Mouse (Mus musculus) midbrain, embryonic 13.5 days (tissue): ENCODE results near the gene Abca3. TPM values are rescaled to one million over a fixed set of nuclear protein-coding genes. Genes with fewer than 3 reads are reported as not detected.

Experiments used
- ATAC-seq: fragments of 200-750 bp; cut with Nextera tagmentation; 2 replicates; pipeline ENCODE4 v1.8.0; 2017; ENCODE audit warnings: mild to moderate bottlenecking, moderate TSS enrichment, moderate library complexity
- H3K27ac ChIP-seq: fragments of 300-500 bp; sonication (generic); 2 replicates; pipeline ENCODE4 v1.5.1; 2015; ENCODE audit warnings: inconsistent platforms, mild to moderate bottlenecking, moderate library complexity
- H3K27me3 ChIP-seq: fragments of 300-500 bp; sonication (generic); 2 replicates; pipeline ENCODE4 v1.6.1; 2015; ENCODE audit warnings: mild to moderate bottlenecking, inconsistent platforms
- H3K36me3 ChIP-seq: fragments of 300-500 bp; sonication (generic); 2 replicates; pipeline ENCODE4 v1.6.1; 2015; ENCODE audit warnings: mild to moderate bottlenecking, inconsistent platforms
- H3K4me1 ChIP-seq: fragments of 300-500 bp; sonication (generic); replicated peaks from 2 replicates; pipeline ENCODE4 v1.6.1; 2015; ENCODE audit warnings: inconsistent platforms
- H3K4me2 ChIP-seq: fragments of 300-500 bp; sonication (generic); replicated peaks from 2 replicates; pipeline ENCODE4 v1.6.1; 2015; ENCODE audit warnings: moderate library complexity, mild to moderate bottlenecking, inconsistent platforms
- H3K4me3 ChIP-seq: fragments of 300-500 bp; sonication (generic); replicated peaks from 2 replicates; pipeline ENCODE4 v1.5.1; 2015; ENCODE audit warnings: mild to moderate bottlenecking, inconsistent platforms
- H3K9ac ChIP-seq: fragments of 300-500 bp; sonication (generic); replicated peaks from 2 replicates; pipeline ENCODE4 v1.6.1; 2015; ENCODE audit warnings: mild to moderate bottlenecking, inconsistent platforms
- H3K9me3 ChIP-seq: fragments of 300-500 bp; sonication (generic); 2 replicates; pipeline ENCODE4 v1.6.1; 2016; ENCODE audit warnings: mild to moderate bottlenecking, inconsistent platforms
- WGBS: fragments of 180-500 bp; shearing (Covaris S2); methylation state at CpG from one replicate; pipeline ENCODE4 v1.1.7; 2015; 5-methylcytosine and 5-hydroxymethylcytosine counted together
- polyA plus RNA-seq: library from polyadenylated mRNA; unstranded; fragments of >200 nt; fragmentation: Nextera tagmentation; extraction: Ambion mirVana; gene quantifications from 2 replicates; pipeline ENCODE4 v1.2.1, GENCODE M21; 2015

Gene Abca3
- polyA plus RNA-seq, 1 experiment from 2014 or later, result 23.9 TPM

DNA sequence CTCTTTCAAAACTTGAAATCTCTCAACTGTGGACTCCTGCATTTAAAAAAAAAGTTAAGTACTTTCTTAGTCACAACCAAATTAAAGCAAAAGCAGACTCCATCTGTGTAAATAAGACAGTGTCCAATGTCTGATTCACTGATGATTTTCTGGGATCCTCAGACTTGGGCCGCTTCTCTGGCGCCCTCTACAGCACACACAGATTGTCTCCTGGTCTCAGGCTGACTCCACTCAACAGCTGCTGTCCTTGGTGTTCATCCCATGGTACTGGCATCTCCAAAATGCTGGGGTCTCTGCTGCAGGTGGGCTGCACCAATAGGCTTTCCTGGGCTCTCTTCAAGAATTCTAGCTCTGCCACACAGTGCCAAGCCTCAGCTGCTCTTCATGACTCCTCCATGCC, 38.1 kb downstream of the Abca3 start:
- no peaks in the 10 kb centered on the region for H3K27me3 ChIP-seq
- H3K9me3 ChIP-seq, result no peaks in the 10 kb centered on the region
- no peak overlapping the region for H3K9ac ChIP-seq
- H3K4me3 ChIP-seq, result no peak overlapping the region
- H3K4me2 ChIP-seq, result no peak overlapping the region
- no peaks in the 10 kb centered on the region for H3K4me1 ChIP-seq
- H3K36me3 ChIP-seq, result peaks cover 79% of the 10 kb centered on the region
- ATAC-seq, result no peak
- no peak overlapping the region for H3K27ac ChIP-seq
- 3% methylated on average over 2 of the region's 2 CpGs for WGBS

DNA sequence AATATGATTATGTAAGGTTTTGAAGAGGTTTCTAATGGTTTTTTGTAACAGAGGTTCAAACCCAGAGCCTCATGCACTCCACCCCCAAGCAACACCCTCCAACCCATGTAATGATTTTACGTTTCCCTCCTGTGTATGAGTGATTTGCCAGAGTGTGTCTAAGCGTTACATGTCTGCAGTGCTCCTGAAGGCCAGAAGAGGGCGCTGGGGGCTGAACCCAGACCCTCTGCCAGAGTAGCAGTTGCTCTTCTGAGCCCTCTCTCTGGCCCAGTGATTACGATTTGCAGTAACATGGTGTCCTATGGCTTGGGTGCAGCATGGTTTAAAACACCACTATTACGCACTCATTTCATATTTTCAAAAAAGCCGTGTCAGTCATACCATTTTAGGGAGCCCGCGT, 39.4 kb downstream of the Abca3 start:
- H3K27me3 ChIP-seq, result no peaks in the 10 kb centered on the region
- H3K36me3 ChIP-seq, result peaks cover 74% of the 10 kb centered on the region
- 64% methylated on average over 8 of the region's 8 CpGs for WGBS
- H3K9me3 ChIP-seq, result no peaks in the 10 kb centered on the region
- no peak overlapping the region for H3K4me3 ChIP-seq
- H3K9ac ChIP-seq, result no peak overlapping the region
- no peak overlapping the region for H3K4me2 ChIP-seq
- H3K27ac ChIP-seq, result no peak overlapping the region
- no peak for ATAC-seq
- H3K4me1 ChIP-seq, result no peaks in the 10 kb centered on the region

- 40% methylated on average over 4 of the region's 4 CpGs for WGBS
- Histone ChIP-seq H3K4me2 (no peak overlapping the region), H3K36me3 (peaks cover 68% of the 10 kb centered on the region), H3K9me3 (no peaks in the 10 kb centered on the region), H3K4me1 (no peaks in the 10 kb centered on the region), H3K4me3 (no peak overlapping the region), H3K9ac (no peak overlapping the region), H3K27me3 (no peaks in the 10 kb centered on the region), H3K27ac (no peak overlapping the region)
- ATAC-seq, result no peak
These were observed 41.8 kb downstream of the Abca3 start for GRCm38 (mm10) chr17:24393527-24393926.

DNA sequence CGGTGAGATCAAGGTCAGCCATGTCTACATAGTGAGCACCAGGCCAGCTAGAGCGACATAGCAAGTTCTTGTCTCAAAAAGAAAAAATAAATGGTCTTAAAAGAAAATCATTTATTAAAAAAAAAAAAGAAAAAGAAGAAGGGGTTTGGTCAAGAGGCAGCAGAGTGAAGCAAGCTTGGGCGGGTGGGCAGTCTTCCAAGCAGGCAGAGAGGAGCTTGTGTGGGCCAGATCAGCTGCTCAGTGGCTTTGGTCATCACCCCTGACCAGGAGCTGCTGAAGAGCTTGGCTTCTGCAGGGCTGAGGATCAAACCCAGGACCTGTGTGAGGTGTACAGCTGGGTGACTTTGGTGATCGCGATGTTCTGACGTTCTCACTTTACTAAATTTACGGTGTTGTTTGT, 42.7 kb downstream of the Abca3 start:
- no peaks in the 10 kb centered on the region for H3K9me3 ChIP-seq
- H3K4me2 ChIP-seq, result no peak overlapping the region
- no peak for ATAC-seq
- H3K36me3 ChIP-seq, result peaks cover 70% of the 10 kb centered on the region
- no peak overlapping the region for H3K9ac ChIP-seq
- H3K27ac ChIP-seq, result no peak overlapping the region
- no peaks in the 10 kb centered on the region for H3K27me3 ChIP-seq
- H3K4me1 ChIP-seq, result no peaks in the 10 kb centered on the region
- no peak overlapping the region for H3K4me3 ChIP-seq
- WGBS, result 92% methylated on average over 7 of the region's 7 CpGs

- no peaks in the 10 kb centered on the region for H3K9me3 ChIP-seq
- H3K27ac ChIP-seq, result no peak overlapping the region
- ATAC-seq, result no peak
- H3K9ac ChIP-seq, result no peak overlapping the region
- no peak overlapping the region for H3K4me3 ChIP-seq
- H3K36me3 ChIP-seq, result peaks cover 95% of the 10 kb centered on the region
- WGBS, result 80% methylated on average over 3 of the region's 3 CpGs
- H3K27me3 ChIP-seq, result no peaks in the 10 kb centered on the region
- H3K4me1 ChIP-seq, result no peaks in the 10 kb centered on the region
- no peak overlapping the region for H3K4me2 ChIP-seq
These were observed 50.6 kb downstream of the Abca3 start for GRCm38 (mm10) chr17:24402371-24402770.

- Histone ChIP-seq H3K4me2 (no peak overlapping the region), H3K9me3 (no peaks in the 10 kb centered on the region), H3K27ac (no peak overlapping the region), H3K27me3 (no peaks in the 10 kb centered on the region), H3K9ac (no peak overlapping the region), H3K4me3 (no peak overlapping the region), H3K36me3 (peaks cover 83% of the 10 kb centered on the region), H3K4me1 (no peaks in the 10 kb centered on the region)
- 89% methylated on average over 12 of the region's 12 CpGs for WGBS
- no peak for ATAC-seq
These were observed 55.5 kb downstream of the Abca3 start for GRCm38 (mm10) chr17:24407116-24407803.

DNA sequence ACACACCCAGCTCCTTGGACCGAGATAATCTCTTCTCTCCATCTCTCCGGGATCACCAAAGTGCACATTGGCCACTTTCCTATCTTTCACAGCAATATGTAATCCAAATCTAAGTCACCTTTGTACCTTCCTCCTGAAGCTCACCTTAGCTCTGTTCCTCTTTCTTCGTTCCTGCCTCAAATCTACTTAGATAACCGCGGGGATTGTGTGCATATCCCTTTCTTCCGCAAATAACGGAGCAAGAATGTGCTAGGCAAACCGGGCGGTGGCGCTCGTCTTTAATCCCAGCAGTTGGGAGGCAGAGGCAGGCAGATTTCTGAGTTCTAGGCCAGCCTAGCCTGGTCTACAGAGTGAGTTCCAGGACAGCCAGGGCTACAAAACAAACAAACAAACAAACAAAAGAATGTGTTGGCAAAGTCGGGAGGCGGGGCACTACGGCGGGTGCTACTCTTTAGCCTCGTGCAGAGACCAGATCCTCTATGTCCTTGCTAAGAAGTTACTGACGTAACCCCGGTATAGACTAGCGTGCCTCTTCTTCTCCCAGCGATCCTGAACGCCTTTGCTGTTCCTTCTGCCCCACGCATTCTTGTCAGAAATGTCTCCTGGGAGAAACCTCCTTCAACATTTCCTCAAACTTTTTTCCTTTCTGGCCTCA, 61.9 kb downstream of the Abca3 start:
- WGBS, result 36% methylated on average over 22 of the region's 22 CpGs
- H3K4me2 ChIP-seq, result peak overlapping the region; percentile 97
- H3K4me3 ChIP-seq, result peak overlapping the region; percentile 97
- H3K4me1 ChIP-seq, result peaks cover 36% of the 10 kb centered on the region
- peak; percentile 59 for ATAC-seq
- peak overlapping the region; percentile 66 for H3K9ac ChIP-seq
- no peaks in the 10 kb centered on the region for H3K27me3 ChIP-seq
- peaks cover 36% of the 10 kb centered on the region for H3K36me3 ChIP-seq
- peak overlapping the region; percentile 58 for H3K27ac ChIP-seq
- no peaks in the 10 kb centered on the region for H3K9me3 ChIP-seq

DNA sequence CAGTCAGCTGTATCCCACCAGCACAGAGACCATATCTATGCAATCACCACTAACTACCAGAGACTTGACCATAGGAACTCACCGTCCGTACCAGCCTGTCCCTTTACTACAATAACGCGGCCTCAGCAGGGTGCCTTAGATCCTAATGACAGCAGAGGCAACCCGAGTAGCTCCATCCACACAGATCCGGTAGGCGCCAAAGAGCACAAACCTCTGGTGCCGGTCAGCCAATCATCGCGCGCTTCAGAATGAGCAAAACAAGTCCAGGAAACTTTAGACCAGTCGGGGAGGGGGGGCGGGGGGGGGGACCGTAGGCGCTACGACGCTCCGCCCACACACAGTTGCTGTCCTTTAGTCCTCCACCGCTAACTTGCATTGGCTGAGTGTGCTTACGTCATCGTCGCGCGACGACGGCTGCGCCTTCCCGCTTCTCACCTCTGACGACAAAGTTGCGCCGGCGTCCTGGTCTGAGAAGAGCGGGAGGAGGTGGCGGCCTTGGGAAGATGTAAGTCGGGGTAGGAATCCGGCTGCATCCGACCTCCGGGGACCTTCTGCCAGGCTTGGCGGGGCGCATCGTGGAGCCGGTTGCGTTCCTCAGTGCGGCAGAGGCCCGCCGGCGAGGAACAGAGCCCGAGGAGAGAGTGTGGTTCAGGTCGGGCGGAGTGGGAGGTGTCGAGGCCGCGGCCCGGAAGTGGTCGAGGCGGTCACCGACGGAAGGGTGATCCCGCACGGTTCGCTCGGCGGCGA, 62.7 kb downstream of the Abca3 start, which contains the start of gene Rnps1:
TSS of gene Rnps1 (plus strand) at position 336 of the 747 bp plus-strand sequence.
- WGBS, result under 1% methylated on average over 64 of the region's 64 CpGs
- H3K36me3 ChIP-seq, result peaks cover 36% of the 10 kb centered on the region
- ATAC-seq, result peak; percentile 96

GRCm38 (mm10) chr17:24415011-24415410, 63.3 kb downstream of the Abca3 start:
- Histone ChIP-seq H3K4me3 (peak overlapping the region; percentile 97), H3K4me2 (peak overlapping the region; percentile 97), H3K9me3 (no peaks in the 10 kb centered on the region), H3K36me3 (peaks cover 36% of the 10 kb centered on the region), H3K9ac (peak overlapping the region; percentile 96), H3K27me3 (no peaks in the 10 kb centered on the region), H3K4me1 (peaks cover 36% of the 10 kb centered on the region), H3K27ac (peak overlapping the region; percentile 89)
- no peak for ATAC-seq
- WGBS, result 0% methylated on average over 21 of the region's 21 CpGs

More for the DNA sequence above, 62.7 kb downstream of the Abca3 start, which contains the start of gene Rnps1:
- Histone ChIP-seq H3K4me1 (peaks cover 36% of the 10 kb centered on the region), H3K4me2 (peak within 1 kb of the TSS; percentile 97), H3K27me3 (no peaks in the 10 kb centered on the region), H3K4me3 (peak within 1 kb of the TSS; percentile 97), H3K9me3 (no peaks in the 10 kb centered on the region), H3K27ac (peak within 1 kb of the TSS; percentile 89), H3K9ac (peak within 1 kb of the TSS; percentile 96)

DNA sequence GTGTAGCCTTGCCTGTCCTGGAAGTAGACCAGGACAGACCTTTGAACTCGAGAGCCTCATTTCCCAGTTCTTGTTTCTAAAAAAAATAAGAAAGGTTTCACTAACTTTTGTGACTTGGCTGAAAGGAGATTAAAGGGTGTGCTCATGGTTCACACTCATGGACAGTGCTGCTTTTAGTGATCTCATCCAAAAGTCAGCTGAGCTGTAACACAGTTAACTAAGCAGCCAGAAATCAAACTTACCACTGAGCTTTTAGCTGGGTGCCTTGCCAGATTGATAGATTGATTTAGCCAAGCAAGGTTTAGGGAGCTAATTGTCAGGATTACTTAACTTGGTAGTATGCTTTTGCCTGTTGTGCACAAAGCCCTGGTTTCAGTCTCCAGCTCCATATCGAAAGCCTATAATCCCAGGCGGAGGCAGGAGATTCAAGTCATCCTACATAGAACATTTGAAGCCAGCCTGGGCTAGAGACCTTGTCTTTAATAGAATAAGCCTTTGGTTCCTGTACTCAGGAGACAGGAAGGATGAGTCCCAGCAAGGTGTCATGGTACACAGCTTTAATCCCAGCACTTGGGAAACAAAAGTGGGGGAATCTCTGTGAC, 64.4 kb downstream of the Abca3 start:
- Histone ChIP-seq H3K36me3 (peaks cover 39% of the 10 kb centered on the region), H3K27ac (no peak overlapping the region), H3K27me3 (no peaks in the 10 kb centered on the region), H3K4me3 (peak overlapping the region; percentile 97), H3K9ac (peak overlapping the region; percentile 96), H3K4me2 (peak overlapping the region; percentile 97), H3K9me3 (no peaks in the 10 kb centered on the region), H3K4me1 (peaks cover 36% of the 10 kb centered on the region)
- no peak for ATAC-seq
- 94% methylated on average over 3 of the region's 3 CpGs for WGBS

GRCm38 (mm10) chr17:24423114-24423513, 71.4 kb downstream of the Abca3 start:
- no peak overlapping the region for H3K27ac ChIP-seq
- H3K4me2 ChIP-seq, result no peak overlapping the region
- no peak overlapping the region for H3K4me3 ChIP-seq
- H3K27me3 ChIP-seq, result no peaks in the 10 kb centered on the region
- 95% methylated on average over 4 of the region's 4 CpGs for WGBS
- H3K36me3 ChIP-seq, result peaks cover 71% of the 10 kb centered on the region
- ATAC-seq, result no peak
- peaks cover 11% of the 10 kb centered on the region for H3K4me1 ChIP-seq
- no peaks in the 10 kb centered on the region for H3K9me3 ChIP-seq
- H3K9ac ChIP-seq, result no peak overlapping the region

DNA sequence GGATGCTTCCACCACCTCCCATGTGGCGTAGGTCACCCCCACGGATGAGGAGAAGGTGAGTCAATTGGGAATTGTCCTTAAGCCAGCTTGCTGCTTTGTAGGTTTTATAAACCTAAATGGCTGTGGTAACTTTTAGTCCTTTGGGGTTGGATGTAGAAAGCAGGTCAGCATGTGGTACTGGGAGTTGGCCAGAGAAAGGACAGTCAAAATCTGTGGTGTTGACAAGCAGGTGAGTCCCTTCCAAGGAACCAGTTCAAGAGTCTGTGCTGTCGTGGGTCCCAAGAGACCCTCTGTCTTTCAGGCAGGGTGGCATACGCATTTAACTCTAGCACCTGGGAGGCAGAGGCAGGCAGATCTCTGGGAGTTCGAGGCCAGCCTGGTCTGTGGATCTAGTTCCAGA, 72.7 kb downstream of the Abca3 start:
- Histone ChIP-seq H3K4me2 (no peak overlapping the region), H3K9me3 (no peaks in the 10 kb centered on the region), H3K36me3 (peaks cover 57% of the 10 kb centered on the region), H3K4me3 (no peak overlapping the region), H3K27ac (no peak overlapping the region), H3K4me1 (peaks cover 16% of the 10 kb centered on the region), H3K9ac (no peak overlapping the region), H3K27me3 (no peaks in the 10 kb centered on the region)
- no peak for ATAC-seq
- 95% methylated on average over 5 of the region's 5 CpGs for WGBS
